Mouse (Mus musculus) lung, postnatal 0 days (tissue): ENCODE data around the gene Zfp326.
A peak's percentile ranks its signal among the peaks of the same experiment; 100 is the strongest.

Experiments used
- CTCF ChIP-seq: IDR thresholded peaks from 2 replicates; pipeline ENCODE4 v1.5.1; 2016; ENCODE audit warnings: antibody characterized with exemption, mild to moderate bottlenecking
- EP300 ChIP-seq: IDR thresholded peaks from 2 replicates; pipeline ENCODE4 v1.6.1; 2016; ENCODE audit warnings: antibody characterized with exemption, mild to moderate bottlenecking, control low read depth

DNA sequence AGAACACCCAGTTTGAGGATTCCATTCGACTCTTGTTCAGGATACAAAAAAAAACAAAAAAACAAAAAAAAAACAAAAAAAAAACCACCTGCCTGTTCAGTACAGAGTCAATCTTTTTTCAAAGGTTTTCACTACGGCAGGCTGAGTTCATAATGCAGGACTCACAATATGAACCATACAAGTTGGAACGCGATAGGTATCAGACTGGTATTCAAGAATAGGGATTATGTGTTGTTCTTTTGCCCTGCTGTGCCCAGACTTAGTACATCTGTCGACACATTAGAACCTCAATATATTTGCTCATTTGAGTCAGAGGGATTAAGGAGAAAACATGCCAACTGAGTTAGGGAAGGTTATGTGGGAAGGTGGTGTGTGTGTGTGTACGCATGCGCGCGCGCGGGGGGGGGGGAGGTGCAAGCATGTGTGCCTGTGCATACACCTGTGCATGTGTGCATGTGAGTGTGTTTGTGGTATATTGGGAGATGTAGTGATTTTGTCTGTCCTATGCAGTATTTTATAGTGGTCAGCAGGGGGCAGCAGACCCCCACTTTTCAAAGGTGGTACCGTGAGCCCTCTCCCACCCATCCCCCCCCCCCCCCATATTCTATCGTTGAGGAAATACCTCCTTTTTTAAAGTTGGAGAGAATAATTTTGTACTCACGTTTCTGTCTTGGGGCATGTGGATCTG lies 49.3 kb downstream of the Zfp326 start:
- TF ChIP-seq CTCF (peak; percentile 53), EP300 (no peak)
